Mouse (Mus musculus): ENCODE results near the gene Pheta1. TPM values are rescaled to one million over a fixed set of nuclear protein-coding genes. Genes with fewer than 3 reads are reported as not detected.

The Pheta1 gene
- polyA plus RNA-seq, 1 experiment from 2014 or later: 65.0 TPM

DNA sequence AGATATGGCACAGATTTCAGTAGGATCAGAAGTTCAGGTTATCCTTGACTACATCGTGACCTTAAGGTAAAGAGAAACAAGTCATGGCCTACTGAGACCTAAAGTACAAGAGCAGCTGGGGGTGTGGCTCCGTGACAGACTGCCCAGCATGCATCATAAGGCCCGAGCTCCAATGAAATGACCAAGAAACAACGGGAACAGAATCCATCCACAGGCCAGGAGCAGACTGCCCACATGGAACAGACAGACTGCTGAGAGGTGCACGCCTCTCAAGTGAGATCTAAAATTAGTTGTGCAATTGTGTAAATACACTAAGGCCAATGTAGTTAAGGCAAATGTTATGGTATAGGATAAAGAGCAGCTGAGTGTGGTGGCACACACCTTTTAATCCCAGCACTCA lies 27.2 kb upstream of the Pheta1 start:
- Histone ChIP-seq H3K9ac (ENCODE audit: low read depth, low read length) (no peak overlapping the region), H3K4me2 (replicated peaks; ENCODE audit: low read depth) (no peak overlapping the region), H3K4me1 (replicated peaks; ENCODE audit: control insufficient read depth, insufficient read depth, low read length) (0 out of 2 replicates have a peak, but pooled peaks cover 5% of the 10 kb centered on the region), H3K27me3 (replicated peaks; ENCODE audit: control insufficient read depth, insufficient read depth, low read length) (no peaks in the 10 kb centered on the region), H3K27ac (ENCODE audit: low read depth, low read length) (peak overlapping the region; percentile 41; the same call in 1 of the 2 replicates), H3K36me3 (ENCODE audit: control insufficient read depth, insufficient read depth) (peaks cover 61% of the 10 kb centered on the region), H3K9me3 (ENCODE audit: control insufficient read depth) (no peaks in the 10 kb centered on the region), H3K4me3 (ENCODE audit: low read depth, low read length) (no peak overlapping the region)
- ATAC-seq: no peak
- WGBS: 64% methylated on average over 5 of the region's 5 CpGs
- TF ChIP-seq CTCF (IDR thresholded peaks at IDR 0.05; ENCODE audit: low read depth): no peak

DNA sequence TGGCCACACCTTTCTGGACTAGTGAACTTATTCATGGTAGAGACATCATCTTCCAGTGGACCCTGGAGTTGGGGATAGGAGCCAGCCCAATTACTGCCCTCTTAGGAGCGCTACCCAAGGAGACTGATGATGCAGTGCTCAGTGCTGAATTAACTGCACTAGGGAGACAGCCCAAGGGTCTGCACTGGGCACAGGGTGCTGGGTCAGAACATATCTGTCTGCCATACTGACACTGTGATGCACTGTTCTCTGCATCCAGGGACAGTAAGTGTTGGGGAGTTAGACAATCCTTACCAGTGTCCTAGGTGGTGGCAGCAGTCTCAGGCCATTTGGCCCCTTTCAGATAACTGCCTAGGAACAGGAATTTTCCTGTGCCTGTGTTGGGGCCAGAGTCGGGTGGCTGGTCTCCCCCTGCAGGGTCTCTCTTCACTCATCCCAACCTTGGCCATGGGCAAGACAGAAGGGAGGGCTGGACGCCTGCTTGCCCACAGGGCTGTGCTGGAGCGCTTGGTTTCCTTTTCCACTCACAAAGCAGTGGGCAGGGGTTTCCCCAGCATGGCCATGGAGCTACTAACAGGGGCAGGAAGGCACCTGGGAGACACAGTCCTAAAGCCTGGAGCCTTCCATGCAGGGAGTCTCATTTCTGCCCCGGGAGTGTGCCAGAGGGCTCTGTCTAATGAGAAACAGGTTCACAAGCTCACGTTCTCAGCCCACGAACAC lies 25.8 kb upstream of the Pheta1 start:
- no peak for TF ChIP-seq CTCF (IDR thresholded peaks at IDR 0.05; ENCODE audit: low read depth)
- Histone ChIP-seq H3K36me3 (ENCODE audit: control insufficient read depth, insufficient read depth) (peaks cover 51% of the 10 kb centered on the region), H3K4me2 (replicated peaks; ENCODE audit: low read depth) (no peak overlapping the region), H3K4me3 (ENCODE audit: low read depth, low read length) (no peak overlapping the region), H3K4me1 (replicated peaks; ENCODE audit: control insufficient read depth, insufficient read depth, low read length) (0 out of 2 replicates have a peak, but pooled peaks cover 10% of the 10 kb centered on the region), H3K9me3 (ENCODE audit: control insufficient read depth) (no peaks in the 10 kb centered on the region), H3K27ac (ENCODE audit: low read depth, low read length) (no peak overlapping the region), H3K9ac (ENCODE audit: low read depth, low read length) (no peak overlapping the region), H3K27me3 (replicated peaks; ENCODE audit: control insufficient read depth, insufficient read depth, low read length) (no peaks in the 10 kb centered on the region)
- ATAC-seq: no peak
- WGBS: 80% methylated on average over 7 of the region's 7 CpGs

DNA sequence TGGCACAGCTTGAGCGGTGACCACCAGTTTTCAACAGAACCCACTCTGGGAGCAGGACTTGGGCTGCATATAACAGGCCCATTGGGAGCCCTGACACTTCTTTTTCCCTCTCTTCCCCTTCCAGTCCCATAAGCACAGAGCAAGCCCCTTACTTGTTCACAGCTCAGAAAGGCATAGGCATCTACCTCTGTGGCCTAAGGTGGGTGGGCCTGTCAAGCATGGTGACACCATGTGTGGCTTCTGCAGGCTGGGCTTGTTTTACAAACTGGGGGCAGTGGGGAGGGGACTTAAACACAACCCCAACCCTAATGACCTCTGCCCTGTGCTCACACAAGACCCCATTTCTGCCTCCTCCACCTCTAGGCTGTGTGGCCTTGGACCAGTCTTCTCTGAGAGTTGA lies 25.1 kb upstream of the Pheta1 start:
- H3K4me3 ChIP-seq (ENCODE audit: low read depth, low read length): no peak overlapping the region
- no peak overlapping the region for H3K4me2 ChIP-seq (replicated peaks; ENCODE audit: low read depth)
- H3K27ac ChIP-seq (ENCODE audit: low read depth, low read length): no peak overlapping the region
- no peak for ATAC-seq
- H3K4me1 ChIP-seq (replicated peaks; ENCODE audit: control insufficient read depth, insufficient read depth, low read length): 0 out of 2 replicates have a peak, but pooled peaks cover 10% of the 10 kb centered on the region
- H3K36me3 ChIP-seq (ENCODE audit: control insufficient read depth, insufficient read depth): peaks cover 51% of the 10 kb centered on the region
- no peaks in the 10 kb centered on the region for H3K27me3 ChIP-seq (replicated peaks; ENCODE audit: control insufficient read depth, insufficient read depth, low read length)
- WGBS: 89% methylated on average over 1 of the region's 1 CpGs
- H3K9ac ChIP-seq (ENCODE audit: low read depth, low read length): no peak overlapping the region
- H3K9me3 ChIP-seq (ENCODE audit: control insufficient read depth): no peaks in the 10 kb centered on the region
- no peak for TF ChIP-seq CTCF (IDR thresholded peaks at IDR 0.05; ENCODE audit: low read depth)

DNA sequence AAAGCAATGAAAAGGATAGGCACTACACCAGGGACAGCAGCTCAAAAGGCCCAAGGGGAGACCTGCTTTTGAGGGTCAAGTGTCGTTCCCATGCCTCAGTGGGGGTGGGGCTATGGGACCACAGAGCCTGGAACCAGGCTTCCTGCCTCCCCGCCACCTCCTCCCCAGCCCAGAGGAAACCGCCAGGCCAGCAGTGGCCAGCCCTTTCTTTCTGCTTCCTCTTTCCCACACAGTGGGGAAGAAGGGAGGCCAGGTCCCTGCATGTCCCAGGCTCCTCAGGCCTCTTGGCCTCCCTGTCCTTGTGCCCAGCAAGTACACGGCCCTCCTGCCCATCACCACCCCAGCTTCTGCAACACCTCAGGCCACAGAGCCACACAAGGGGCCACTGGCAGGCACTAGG lies 24.7 kb upstream of the Pheta1 start:
- H3K36me3 ChIP-seq (ENCODE audit: control insufficient read depth, insufficient read depth): peaks cover 47% of the 10 kb centered on the region
- H3K4me3 ChIP-seq (ENCODE audit: low read depth, low read length): no peak overlapping the region
- no peak overlapping the region for H3K9ac ChIP-seq (ENCODE audit: low read depth, low read length)
- no peak overlapping the region for H3K4me2 ChIP-seq (replicated peaks; ENCODE audit: low read depth)
- peak overlapping the region; percentile 41; the same call in 1 of the 2 replicates for H3K27ac ChIP-seq (ENCODE audit: low read depth, low read length)
- no peaks in the 10 kb centered on the region for H3K27me3 ChIP-seq (replicated peaks; ENCODE audit: control insufficient read depth, insufficient read depth, low read length)
- no peaks in the 10 kb centered on the region for H3K9me3 ChIP-seq (ENCODE audit: control insufficient read depth)
- no peak for ATAC-seq
- H3K4me1 ChIP-seq (replicated peaks; ENCODE audit: control insufficient read depth, insufficient read depth, low read length): 0 out of 2 replicates have a peak, but pooled peaks cover 10% of the 10 kb centered on the region
- no peak for TF ChIP-seq CTCF (IDR thresholded peaks at IDR 0.05; ENCODE audit: low read depth)
- WGBS: 59% methylated on average over 4 of the region's 4 CpGs

DNA sequence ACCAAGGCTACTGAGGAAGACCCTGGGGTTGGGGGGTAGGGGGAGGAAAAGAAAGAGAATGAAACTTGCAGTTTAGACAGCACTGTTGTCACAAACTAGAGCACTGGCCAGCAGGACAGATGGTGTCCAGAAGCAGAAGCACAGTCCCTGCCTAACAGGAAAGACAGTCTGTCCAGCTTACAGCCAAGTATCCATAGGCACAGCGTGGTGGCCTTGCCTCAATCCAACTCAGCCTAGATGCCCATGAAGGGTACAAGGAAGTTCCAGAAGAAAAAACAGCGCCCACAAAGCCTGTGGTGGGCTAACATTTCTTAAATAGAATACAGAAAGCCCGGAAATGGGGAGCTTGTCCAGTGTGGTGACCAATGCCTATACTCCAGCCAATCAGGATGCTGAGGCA lies 23.2 kb upstream of the Pheta1 start:
- Histone ChIP-seq H3K4me2 (replicated peaks; ENCODE audit: low read depth) (no peak overlapping the region), H3K27me3 (replicated peaks; ENCODE audit: control insufficient read depth, insufficient read depth, low read length) (no peaks in the 10 kb centered on the region), H3K27ac (ENCODE audit: low read depth, low read length) (no peak overlapping the region), H3K4me1 (replicated peaks; ENCODE audit: control insufficient read depth, insufficient read depth, low read length) (0 out of 2 replicates have a peak, but pooled peaks cover 10% of the 10 kb centered on the region), H3K9me3 (ENCODE audit: control insufficient read depth) (no peaks in the 10 kb centered on the region), H3K36me3 (ENCODE audit: control insufficient read depth, insufficient read depth) (peaks cover 39% of the 10 kb centered on the region), H3K4me3 (ENCODE audit: low read depth, low read length) (no peak overlapping the region), H3K9ac (ENCODE audit: low read depth, low read length) (no peak overlapping the region)
- 89% methylated on average over 3 of the region's 3 CpGs for WGBS
- TF ChIP-seq CTCF (IDR thresholded peaks at IDR 0.05; ENCODE audit: low read depth): no peak
- ATAC-seq: no peak

DNA sequence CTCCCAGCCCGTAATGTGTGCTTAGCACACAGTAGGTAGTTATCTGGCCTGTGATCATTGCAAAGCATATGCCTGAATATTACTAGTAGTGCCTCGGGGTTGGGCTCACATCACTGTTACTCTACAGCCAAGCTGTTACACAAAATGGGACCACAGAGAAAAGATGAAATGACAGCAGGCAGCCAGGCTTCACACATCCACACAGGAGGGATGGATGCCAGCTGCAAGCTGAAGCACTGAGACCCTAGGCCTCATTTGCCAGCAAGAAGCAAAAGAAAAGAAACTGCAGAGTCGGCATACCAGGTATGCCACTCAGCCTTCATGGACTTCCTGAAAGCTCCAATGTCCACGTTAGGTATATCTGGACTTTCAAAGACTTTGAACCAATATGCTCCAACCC lies 20.9 kb upstream of the Pheta1 start:
- Histone ChIP-seq H3K4me3 (ENCODE audit: low read depth, low read length) (peak overlapping the region; percentile 26; the same call in 1 of the 2 replicates), H3K27me3 (replicated peaks; ENCODE audit: control insufficient read depth, insufficient read depth, low read length) (no peaks in the 10 kb centered on the region), H3K9ac (ENCODE audit: low read depth, low read length) (peak overlapping the region; percentile 4; the same call in 1 of the 2 replicates), H3K4me2 (replicated peaks; ENCODE audit: low read depth) (peak overlapping the region; percentile 65), H3K36me3 (ENCODE audit: control insufficient read depth, insufficient read depth) (peaks cover 29% of the 10 kb centered on the region), H3K9me3 (ENCODE audit: control insufficient read depth) (no peaks in the 10 kb centered on the region), H3K27ac (ENCODE audit: low read depth, low read length) (peak overlapping the region; percentile 81; the same call in 1 of the 2 replicates), H3K4me1 (replicated peaks; ENCODE audit: control insufficient read depth, insufficient read depth, low read length) (0 out of 2 replicates have a peak, but pooled peaks cover 10% of the 10 kb centered on the region)
- no peak for TF ChIP-seq CTCF (IDR thresholded peaks at IDR 0.05; ENCODE audit: low read depth)
- 61% methylated on average over 4 of the region's 4 CpGs for WGBS
- ATAC-seq: peak; percentile 45

Data from intestine, postnatal 0 days (tissue).